Mouse (Mus musculus) spleen, postnatal 14 days (tissue): ENCODE measurements around the gene Evl.
"Not testable (repeated sequence)": the region's sequence is repeated elsewhere in the genome, so short reads cannot be mapped to it uniquely, and the experiment has no call there.

Experiments used
- DNase-seq, 2 experiments: peaks; one replicate each; pipeline ENCODE4 v3.0.0; 2021 to 2022; ENCODE audit warnings: low spot score in 2 of 2

Evl gene

GRCm38 (mm10) chr12:108698697-108699471 lies 144.4 kb downstream of the Evl start:
- DNase-seq, result no peak

GRCm38 (mm10) chr12:108699576-108699975 lies 145.1 kb downstream of the Evl start:
- DNase-seq, result no peak

- DNase-seq, result no peak
These were observed 145.5 kb downstream of the Evl start for GRCm38 (mm10) chr12:108700037-108700436.

- DNase-seq, result no peak
These were observed 146.7 kb downstream of the Evl start for GRCm38 (mm10) chr12:108701221-108701620.

- no peak for DNase-seq
These were observed 147.7 kb downstream of the Evl start, which contains the start of gene Degs2 for GRCm38 (mm10) chr12:108702185-108702584. Gene Degs2 (minus strand): TSS chr12:108702315.

- DNase-seq, result no peak
These were observed 151.0 kb downstream of the Evl start for GRCm38 (mm10) chr12:108705486-108705885.

GRCm38 (mm10) chr12:108706129-108706528 lies 151.6 kb downstream of the Evl start:
- DNase-seq, result no peak

- DNase-seq, result no peak
These were observed 154.9 kb downstream of the Evl start for GRCm38 (mm10) chr12:108709386-108709785.

GRCm38 (mm10) chr12:108709964-108710765 lies 155.6 kb downstream of the Evl start:
- DNase-seq, result no peak

GRCm38 (mm10) chr12:108710861-108711615 lies 156.5 kb downstream of the Evl start:
- DNase-seq, result no peak

- no peak for DNase-seq
These were observed 158.0 kb downstream of the Evl start for GRCm38 (mm10) chr12:108712481-108712880.

- not testable (repeated sequence) for DNase-seq
These were observed 159.5 kb downstream of the Evl start for GRCm38 (mm10) chr12:108713972-108714371.

GRCm38 (mm10) chr12:108715854-108716253 lies 161.3 kb downstream of the Evl start:
- no peak for DNase-seq

- no peak for DNase-seq
These were observed 164.0 kb downstream of the Evl start for GRCm38 (mm10) chr12:108718485-108718884.

- DNase-seq, result no peak
These were observed 167.9 kb downstream of the Evl start for GRCm38 (mm10) chr12:108722464-108722863.

- DNase-seq, result no peak
These were observed 169.3 kb downstream of the Evl start for GRCm38 (mm10) chr12:108723841-108724240.

GRCm38 (mm10) chr12:108734386-108734785 lies 179.9 kb downstream of the Evl start:
- no peak for DNase-seq

GRCm38 (mm10) chr12:108737838-108738237 lies 183.3 kb downstream of the Evl start:
- DNase-seq, result no peak
